Mouse (Mus musculus) stomach, postnatal 0 days (tissue): ENCODE results near the gene Sphk2.

ENCODE experiments used
- CTCF ChIP-seq: IDR thresholded peaks from 2 replicates; pipeline ENCODE4 v1.5.1; 2016; ENCODE audit warnings: antibody characterized with exemption, low read depth, mild to moderate bottlenecking, moderate library complexity
- EP300 ChIP-seq: optimal IDR thresholded peaks from 2 replicates; pipeline ENCODE3; 2016; ENCODE audit warnings: antibody characterized with exemption

DNA sequence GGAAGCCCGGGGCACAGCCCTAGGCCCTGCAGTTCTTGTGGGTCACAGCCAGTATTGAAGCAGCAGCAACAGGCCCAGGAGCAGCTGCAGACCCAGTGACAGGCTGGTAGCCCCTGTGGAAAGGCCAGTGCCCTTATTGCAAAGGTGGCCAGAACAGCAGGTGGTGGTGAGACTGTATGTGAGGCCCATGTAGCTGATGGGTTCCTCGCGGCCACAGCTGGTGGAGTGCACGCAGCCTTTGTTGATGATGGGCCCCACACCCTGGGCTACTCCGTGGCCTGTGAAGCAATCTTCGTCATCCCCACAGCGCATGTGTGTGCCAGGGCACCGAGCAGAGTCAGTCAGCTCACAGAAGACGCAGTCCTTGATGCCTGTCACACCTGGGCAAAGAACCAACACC, 7.3 kb upstream of the Sphk2 start:
- TF ChIP-seq CTCF (no peak), EP300 (no peak)
